Mouse (Mus musculus): ENCODE measurements at regions not wholly inside any gene's neighbourhood (a gene's known extent, or its start where the extent isn't known, plus 50 kb on each side); places are given as distances from the start of the nearest gene placed in this dataset.
"Not testable (repeated sequence)": the region's sequence is repeated elsewhere in the genome, so short reads cannot be mapped to it uniquely, and the experiment has no call there.

DNA sequence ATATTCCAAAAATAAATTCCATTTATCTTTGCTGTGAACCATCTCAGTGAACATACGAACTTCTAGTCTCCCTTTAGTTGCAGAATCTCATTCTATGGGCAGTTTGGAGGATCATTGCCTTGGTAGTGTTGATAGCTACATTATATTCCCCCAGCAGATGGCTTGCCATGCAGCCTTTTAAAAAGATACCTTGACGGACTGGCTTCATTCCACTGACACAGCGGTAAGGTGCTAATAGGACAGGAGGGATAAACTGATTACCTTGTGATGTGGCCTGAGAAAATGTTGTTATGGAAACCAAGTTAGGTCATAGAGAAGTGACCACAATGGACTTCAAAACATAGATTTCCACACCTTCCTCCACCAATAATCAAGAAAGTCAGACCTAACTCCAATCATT is 215.5 kb upstream of the Tmc3 start:
- H3K4me1 ChIP-seq (replicated peaks), result no peaks in the 10 kb centered on the region
- no peak for ATAC-seq
- no peak overlapping the region for H3K4me2 ChIP-seq (replicated peaks)
- H3K4me3 ChIP-seq (replicated peaks), result no peak overlapping the region
- no peak overlapping the region for H3K27ac ChIP-seq
- H3K27me3 ChIP-seq (replicated peaks), result no peaks in the 10 kb centered on the region
- H3K36me3 ChIP-seq, result no peaks in the 10 kb centered on the region
- WGBS, result 79% methylated on average over 3 of the region's 3 CpGs
- no peaks in the 10 kb centered on the region for H3K9me3 ChIP-seq
- H3K9ac ChIP-seq, result no peak overlapping the region

DNA sequence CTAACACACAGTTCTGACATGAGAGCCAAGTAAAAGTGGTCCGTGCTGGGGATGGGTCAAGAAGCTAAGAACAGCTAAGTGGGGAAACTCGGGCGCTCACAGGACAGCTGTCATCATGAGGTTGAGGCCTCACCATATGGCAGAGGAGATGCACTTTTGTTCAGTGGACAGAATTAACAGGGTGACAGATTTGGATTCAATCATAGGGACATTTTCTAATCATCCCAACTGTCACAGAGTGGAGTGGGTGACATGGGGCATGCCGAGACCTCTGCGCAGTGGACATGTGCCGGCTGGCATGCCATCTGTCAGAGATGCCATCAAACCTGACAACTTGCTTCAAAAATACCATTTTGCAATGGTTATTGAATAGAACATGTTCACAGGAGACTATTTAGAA is 215.1 kb upstream of the Tmc3 start:
- no peak for ATAC-seq
- 92% methylated on average over 6 of the region's 6 CpGs for WGBS

DNA sequence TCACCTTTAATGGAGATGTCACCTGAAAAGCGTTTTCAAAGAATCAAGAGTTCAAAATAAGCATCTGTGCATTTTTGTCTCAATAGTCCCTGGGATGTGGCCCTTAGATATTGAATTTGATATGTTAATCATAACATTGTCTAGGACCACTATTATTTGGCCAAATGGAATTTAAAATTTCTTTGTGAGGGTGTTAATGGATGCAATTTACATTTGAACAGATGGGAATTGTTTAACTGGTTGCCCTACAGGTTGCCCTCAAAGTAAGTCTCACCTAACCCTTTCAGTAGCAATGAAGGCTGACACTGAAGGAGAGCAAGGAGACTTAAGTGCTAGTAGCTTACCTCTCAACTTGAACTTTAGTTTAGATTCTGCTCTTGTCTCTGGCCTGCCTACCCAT is 207.9 kb upstream of the Tmc3 start:
- H3K4me1 ChIP-seq (replicated peaks), result no peaks in the 10 kb centered on the region
- WGBS, result 75% methylated on average over 1 of the region's 1 CpGs
- no peak overlapping the region for H3K27ac ChIP-seq
- H3K9me3 ChIP-seq, result no peaks in the 10 kb centered on the region
- no peak overlapping the region for H3K9ac ChIP-seq
- no peaks in the 10 kb centered on the region for H3K27me3 ChIP-seq (replicated peaks)
- H3K36me3 ChIP-seq, result no peaks in the 10 kb centered on the region
- ATAC-seq, result no peak
- no peak overlapping the region for H3K4me2 ChIP-seq (replicated peaks)
- H3K4me3 ChIP-seq (replicated peaks), result no peak overlapping the region

More for the DNA sequence above, 215.1 kb upstream of the Tmc3 start:
- Histone ChIP-seq H3K9me3 (no peaks in the 10 kb centered on the region), H3K27me3 (replicated peaks) (no peaks in the 10 kb centered on the region), H3K4me3 (replicated peaks) (no peak overlapping the region), H3K27ac (no peak overlapping the region), H3K9ac (no peak overlapping the region), H3K4me1 (replicated peaks) (no peaks in the 10 kb centered on the region), H3K36me3 (no peaks in the 10 kb centered on the region), H3K4me2 (replicated peaks) (no peak overlapping the region)

DNA sequence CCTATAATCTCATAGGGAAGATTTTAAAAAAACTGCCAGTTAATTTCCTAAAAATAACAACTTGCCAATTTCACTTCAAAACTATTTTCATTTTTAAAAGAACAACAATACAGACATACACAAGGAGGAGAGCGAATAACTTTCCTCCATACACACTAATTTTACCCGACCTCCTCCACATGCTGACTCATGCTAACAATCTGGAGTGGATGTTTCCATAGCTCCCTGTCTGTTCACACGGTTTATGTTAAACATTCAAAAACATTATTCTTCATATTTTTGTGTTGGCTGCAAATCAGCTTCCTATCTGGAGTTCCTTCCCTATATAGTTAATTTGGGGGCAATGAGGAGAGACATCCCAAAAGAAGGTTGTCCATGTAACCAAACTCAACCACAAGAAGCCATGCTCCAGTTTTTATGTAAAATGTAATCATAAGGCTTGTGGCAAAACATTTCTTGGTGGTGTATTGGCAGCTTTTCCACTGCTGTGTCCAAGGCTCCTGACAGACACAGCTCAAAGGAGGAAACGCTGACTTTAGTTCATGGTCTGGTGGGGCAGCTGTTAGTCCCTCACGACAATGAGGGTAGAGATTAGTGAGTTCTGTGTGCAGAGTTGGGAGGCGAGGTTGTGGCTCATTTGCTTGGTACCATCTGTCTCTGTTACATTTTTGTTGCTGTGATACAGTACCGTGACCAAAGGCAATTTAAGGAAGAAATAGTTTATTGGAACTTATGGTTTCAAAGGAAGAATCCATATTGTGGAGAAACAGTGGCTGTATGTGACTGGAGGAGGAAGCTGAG is 203.1 kb upstream of the Tmc3 start:
- Histone ChIP-seq H3K36me3 (no peaks in the 10 kb centered on the region), H3K4me2 (replicated peaks) (no peak overlapping the region), H3K4me1 (replicated peaks) (peaks cover 3% of the 10 kb centered on the region), H3K27me3 (replicated peaks) (no peaks in the 10 kb centered on the region), H3K9me3 (no peaks in the 10 kb centered on the region), H3K9ac (no peak overlapping the region), H3K4me3 (replicated peaks) (no peak overlapping the region), H3K27ac (no peak overlapping the region)
- no peak for ATAC-seq
- WGBS, result 60% methylated on average over 7 of the region's 7 CpGs

DNA sequence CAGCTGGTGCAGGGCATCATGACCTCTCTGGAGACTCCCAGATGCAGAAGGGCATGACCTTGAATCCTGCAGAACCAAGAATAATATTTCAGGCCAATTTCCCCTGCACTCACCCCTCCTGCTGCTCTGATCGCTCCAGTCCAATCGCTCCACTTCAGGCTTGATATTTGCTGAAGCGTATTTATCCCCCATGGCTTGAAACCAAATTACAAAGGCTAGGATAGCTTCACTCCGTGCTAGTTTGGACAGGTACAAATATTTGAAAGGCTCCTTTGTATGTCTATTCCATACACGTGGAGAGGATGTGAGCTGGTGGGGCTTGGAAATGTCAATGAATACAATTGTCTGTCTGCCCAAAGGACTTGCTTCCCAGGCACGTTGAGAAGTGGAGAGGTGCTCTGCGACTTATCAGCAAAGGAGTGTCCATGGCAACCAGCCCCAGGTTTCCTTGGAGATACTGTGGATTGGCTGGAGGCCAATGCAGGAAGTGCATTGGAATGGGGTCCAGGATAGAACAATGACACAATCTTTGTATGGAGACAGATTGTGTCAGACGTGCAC is 201.8 kb upstream of the Tmc3 start:
- Histone ChIP-seq H3K9me3 (no peaks in the 10 kb centered on the region), H3K27me3 (replicated peaks) (no peaks in the 10 kb centered on the region), H3K4me1 (replicated peaks) (peaks cover 3% of the 10 kb centered on the region), H3K9ac (no peak overlapping the region), H3K36me3 (no peaks in the 10 kb centered on the region), H3K4me3 (replicated peaks) (no peak overlapping the region), H3K27ac (no peak overlapping the region), H3K4me2 (replicated peaks) (no peak overlapping the region)
- WGBS, result 21% methylated on average over 8 of the region's 8 CpGs
- ATAC-seq, result peak; percentile 45; the same call in 1 of the 2 replicates

DNA sequence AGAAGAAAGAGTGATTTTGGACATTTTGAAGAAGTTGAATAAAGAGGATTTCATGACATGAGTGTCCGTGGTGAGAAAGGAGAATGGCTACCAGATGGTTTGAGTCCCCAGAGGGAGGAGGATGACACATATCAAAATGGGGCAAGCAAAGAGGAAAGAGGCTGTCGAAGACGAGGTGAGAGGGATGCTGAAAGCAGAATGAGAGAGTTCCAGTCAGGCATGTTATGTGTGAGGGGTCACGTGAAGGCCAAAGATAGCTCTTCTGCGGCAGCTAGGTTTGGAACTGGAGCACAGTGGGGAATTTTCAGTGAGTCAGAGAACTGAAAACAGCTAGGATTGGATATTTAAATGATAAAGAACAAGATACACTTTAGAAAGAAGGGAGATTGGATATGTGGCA is 193.3 kb upstream of the Tmc3 start:
- 81% methylated on average over 5 of the region's 5 CpGs for WGBS
- no peak overlapping the region for H3K27ac ChIP-seq
- no peaks in the 10 kb centered on the region for H3K4me1 ChIP-seq (replicated peaks)
- H3K36me3 ChIP-seq, result no peaks in the 10 kb centered on the region
- H3K9me3 ChIP-seq, result no peaks in the 10 kb centered on the region
- H3K9ac ChIP-seq, result no peak overlapping the region
- no peak for ATAC-seq
- no peaks in the 10 kb centered on the region for H3K27me3 ChIP-seq (replicated peaks)
- no peak overlapping the region for H3K4me2 ChIP-seq (replicated peaks)
- H3K4me3 ChIP-seq (replicated peaks), result no peak overlapping the region

DNA sequence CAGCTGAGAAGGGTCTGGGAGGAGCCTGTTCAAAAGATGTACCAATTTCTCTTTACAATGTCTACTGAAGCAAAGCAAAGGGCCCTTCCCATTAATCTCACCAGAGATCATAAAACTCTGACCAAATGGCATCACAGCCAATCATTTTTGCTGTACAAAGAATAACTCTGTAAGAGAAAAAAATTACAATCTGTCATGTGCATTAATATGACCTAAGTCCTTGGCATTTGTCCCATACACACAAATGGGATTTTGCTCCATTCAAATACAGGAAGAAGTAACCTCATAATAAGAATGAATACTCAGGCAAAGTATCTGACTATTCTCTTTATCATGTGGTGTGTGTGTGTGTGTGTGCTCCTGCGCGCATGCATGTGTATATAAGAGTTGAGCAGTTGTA is 192.5 kb upstream of the Tmc3 start:
- Histone ChIP-seq H3K4me2 (replicated peaks) (no peak overlapping the region), H3K36me3 (no peaks in the 10 kb centered on the region), H3K9ac (no peak overlapping the region), H3K9me3 (no peaks in the 10 kb centered on the region), H3K4me3 (replicated peaks) (no peak overlapping the region), H3K27me3 (replicated peaks) (no peaks in the 10 kb centered on the region), H3K27ac (no peak overlapping the region), H3K4me1 (replicated peaks) (no peaks in the 10 kb centered on the region)
- ATAC-seq, result no peak
- 66% methylated on average over 2 of the region's 2 CpGs for WGBS

- no peak overlapping the region for H3K4me2 ChIP-seq (replicated peaks)
- no peak overlapping the region for H3K9ac ChIP-seq
- no peaks in the 10 kb centered on the region for H3K9me3 ChIP-seq
- no peak overlapping the region for H3K4me3 ChIP-seq (replicated peaks)
- H3K4me1 ChIP-seq (replicated peaks), result no peaks in the 10 kb centered on the region
- no peak for ATAC-seq
- no peaks in the 10 kb centered on the region for H3K36me3 ChIP-seq
- no peak overlapping the region for H3K27ac ChIP-seq
- no peaks in the 10 kb centered on the region for H3K27me3 ChIP-seq (replicated peaks)
Observed at GRCm38 (mm10) chr7:83392625-83393024, 192.1 kb upstream of the Tmc3 start.

DNA sequence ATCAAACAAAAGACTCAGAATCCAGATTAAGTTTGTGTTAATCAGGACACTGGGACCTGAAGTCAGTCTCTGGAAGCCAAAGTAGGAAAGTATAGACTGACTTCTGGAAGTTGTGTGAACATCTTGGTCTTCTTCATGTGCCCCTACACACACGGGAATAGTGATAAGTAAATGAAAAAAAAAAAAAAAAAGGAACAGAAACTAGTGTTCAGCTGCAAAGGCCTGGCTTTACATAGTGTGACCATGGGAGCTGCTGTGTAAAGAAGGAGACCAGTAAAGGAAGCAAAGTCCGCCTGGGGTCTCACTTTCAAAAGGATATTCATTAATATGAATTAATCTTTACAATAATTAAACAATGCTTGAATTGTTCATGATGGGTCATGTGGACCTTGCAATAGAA is 190.6 kb upstream of the Tmc3 start:
- 73% methylated on average over 2 of the region's 2 CpGs for WGBS
- Histone ChIP-seq H3K4me3 (replicated peaks) (no peak overlapping the region), H3K27ac (no peak overlapping the region), H3K9me3 (no peaks in the 10 kb centered on the region), H3K4me2 (replicated peaks) (no peak overlapping the region), H3K9ac (no peak overlapping the region), H3K4me1 (replicated peaks) (no peaks in the 10 kb centered on the region), H3K27me3 (replicated peaks) (no peaks in the 10 kb centered on the region), H3K36me3 (no peaks in the 10 kb centered on the region)
- ATAC-seq, result no peak

DNA sequence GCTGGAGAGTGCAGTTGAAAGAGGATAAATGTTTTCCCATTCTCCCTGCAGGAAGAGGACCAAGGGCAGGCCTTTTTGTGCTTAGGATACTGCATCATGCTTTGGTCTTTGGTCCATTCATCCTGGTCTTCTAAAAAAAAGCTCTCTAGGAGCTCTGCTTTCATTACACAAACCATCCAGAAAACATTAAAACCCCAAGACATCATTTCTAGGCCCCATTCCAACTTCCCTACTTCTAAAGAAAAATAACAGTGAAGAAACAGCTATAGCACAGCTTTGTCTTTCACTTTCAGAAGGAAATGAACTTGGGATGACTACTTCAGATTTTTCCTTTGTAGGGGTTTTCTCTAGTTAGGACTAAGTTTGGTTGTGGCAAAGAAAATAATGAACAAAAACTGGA is 185.1 kb upstream of the Tmc3 start:
- H3K4me1 ChIP-seq (replicated peaks), result no peaks in the 10 kb centered on the region
- H3K9ac ChIP-seq, result no peak overlapping the region
- no peak overlapping the region for H3K27ac ChIP-seq
- no peak overlapping the region for H3K4me2 ChIP-seq (replicated peaks)
- no peaks in the 10 kb centered on the region for H3K27me3 ChIP-seq (replicated peaks)
- no peak for ATAC-seq
- no peaks in the 10 kb centered on the region for H3K9me3 ChIP-seq
- H3K36me3 ChIP-seq, result no peaks in the 10 kb centered on the region
- no peak overlapping the region for H3K4me3 ChIP-seq (replicated peaks)

GRCm38 (mm10) chr7:83401001-83401400 is 183.7 kb upstream of the Tmc3 start:
- Histone ChIP-seq H3K4me2 (replicated peaks) (no peak overlapping the region), H3K27me3 (replicated peaks) (no peaks in the 10 kb centered on the region), H3K4me3 (replicated peaks) (no peak overlapping the region), H3K9ac (no peak overlapping the region), H3K36me3 (no peaks in the 10 kb centered on the region), H3K9me3 (no peaks in the 10 kb centered on the region), H3K4me1 (replicated peaks) (no peaks in the 10 kb centered on the region), H3K27ac (no peak overlapping the region)
- WGBS, result 87% methylated on average over 5 of the region's 5 CpGs
- ATAC-seq, result no peak

DNA sequence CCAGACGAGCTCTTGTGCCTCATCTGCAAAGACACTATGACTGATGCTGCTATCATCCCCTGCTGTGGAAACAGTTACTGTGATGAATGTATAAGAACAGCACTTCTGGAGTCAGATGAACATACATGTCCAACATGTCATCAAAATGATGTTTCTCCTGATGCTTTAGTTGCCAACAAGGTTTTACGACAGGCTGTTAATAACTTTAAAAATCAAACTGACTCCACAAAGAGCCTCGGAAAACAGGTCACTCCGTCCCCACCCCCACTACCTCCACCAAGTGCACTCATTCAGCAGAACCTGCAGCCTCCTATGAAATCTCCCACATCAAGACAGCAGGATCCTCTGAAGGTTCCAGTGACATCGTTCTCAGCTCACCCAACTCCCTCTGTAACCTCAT is 172.0 kb upstream of the Tmc3 start:
- not testable (repeated sequence) for H3K36me3 ChIP-seq; H3K4me1 ChIP-seq (replicated peaks); ATAC-seq; H3K9ac ChIP-seq; H3K9me3 ChIP-seq; H3K4me3 ChIP-seq (replicated peaks); H3K4me2 ChIP-seq (replicated peaks); H3K27me3 ChIP-seq (replicated peaks); H3K27ac ChIP-seq
- 72% methylated on average over 5 of the region's 5 CpGs for WGBS

GRCm38 (mm10) chr7:83429929-83430556 is 154.7 kb upstream of the Tmc3 start:
- Histone ChIP-seq H3K4me3 (replicated peaks) (no peak overlapping the region), H3K9ac (no peak overlapping the region), H3K36me3 (no peaks in the 10 kb centered on the region), H3K27me3 (replicated peaks) (no peaks in the 10 kb centered on the region), H3K4me1 (replicated peaks) (0 out of 2 replicates have a peak, but pooled peaks cover 6% of the 10 kb centered on the region), H3K4me2 (replicated peaks) (no peak overlapping the region), H3K27ac (no peak overlapping the region), H3K9me3 (no peaks in the 10 kb centered on the region)
- WGBS, result 62% methylated on average over 3 of the region's 3 CpGs
- ATAC-seq, result no peak

All from intestine, embryonic 15.5 days (tissue).